Mouse (Mus musculus) thymus, adult 2 months (tissue): ENCODE data around the gene Aig1. TPM values are rescaled to one million over a fixed set of nuclear protein-coding genes. Genes with fewer than 3 reads are reported as not detected.

ENCODE experiments used
- DNase-seq: peaks from one replicate; pipeline ENCODE4 v3.0.0; 2021
- H3K27ac ChIP-seq: fragments of 200-500 bp; 2 replicates; pipeline ENCODE4 v1.5.1; 2012; ENCODE audit warnings: low read length, control low read depth; ENCODE audit not compliant: control insufficient read depth, insufficient read depth
- H3K27me3 ChIP-seq: fragments of 200-500 bp; 2 replicates; pipeline ENCODE4 v1.6.1; 2012; ENCODE audit warnings: mild to moderate bottlenecking, low read length, moderate library complexity, mixed read lengths; ENCODE audit not compliant: control insufficient read depth, insufficient read depth
- H3K36me3 ChIP-seq: fragments of 200-500 bp; 2 replicates; pipeline ENCODE4 v1.6.1; 2012; ENCODE audit warnings: mild to moderate bottlenecking, low read length, moderate library complexity; ENCODE audit not compliant: control insufficient read depth, insufficient read depth
- H3K4me1 ChIP-seq: fragments of 200-500 bp; replicated peaks from 2 replicates; pipeline ENCODE4 v1.6.1; 2012; ENCODE audit warnings: low read length; ENCODE audit not compliant: control insufficient read depth, insufficient read depth
- H3K4me3 ChIP-seq: fragments of 200-500 bp; 2 replicates; pipeline ENCODE4 v1.5.1; 2012; ENCODE audit warnings: mild to moderate bottlenecking, low read length, control low read depth, moderate library complexity; ENCODE audit not compliant: control insufficient read depth, insufficient read depth
- CTCF ChIP-seq: fragments of 200-500 bp; IDR thresholded peaks from 2 replicates; pipeline ENCODE4 v1.5.1; 2012; ENCODE audit warnings: mild to moderate bottlenecking, control low read depth, low read length, moderate library complexity, borderline replicate concordance; ENCODE audit not compliant: control insufficient read depth, poor library complexity, insufficient read depth; ENCODE audit errors: extremely low read depth
- POLR2A ChIP-seq: fragments of 200-500 bp; IDR thresholded peaks from 2 replicates; pipeline ENCODE4 v1.6.1; 2012; ENCODE audit warnings: mild to moderate bottlenecking, low read length, control low read depth, moderate library complexity; ENCODE audit not compliant: control insufficient read depth, poor library complexity, insufficient read depth; ENCODE audit errors: extremely low read depth
- WGBS: fragments of 180-500 bp; shearing (Covaris S2); methylation state at CpG from one replicate; pipeline ENCODE4 v1.1.7; 2018; 5-methylcytosine and 5-hydroxymethylcytosine counted together
- polyA plus RNA-seq: library from polyadenylated mRNA; depleted of rRNA; stranded (reverse); fragments of >200 nt; gene quantifications from 2 replicates; pipeline ENCODE4 v1.2.3, GENCODE M21; 2012

Aig1 gene
- polyA plus RNA-seq, 1 experiment = 26.5 TPM

GRCm38 (mm10) chr10:13782774-13783173 lies 86.0 kb downstream of the Aig1 start:
- H3K27ac ChIP-seq = no peak overlapping the region
- H3K36me3 ChIP-seq = no peaks in the 10 kb centered on the region
- no peaks in the 10 kb centered on the region for H3K27me3 ChIP-seq
- TF ChIP-seq POLR2A (no peak), CTCF (no peak)
- no peak for DNase-seq
- H3K4me3 ChIP-seq = no peak overlapping the region
- H3K4me1 ChIP-seq = no peaks in the 10 kb centered on the region
- 95% methylated on average over 5 of the region's 5 CpGs for WGBS

- Histone ChIP-seq H3K4me1 (no peaks in the 10 kb centered on the region), H3K4me3 (no peak overlapping the region), H3K27me3 (no peaks in the 10 kb centered on the region), H3K36me3 (no peaks in the 10 kb centered on the region), H3K27ac (no peak overlapping the region)
- TF ChIP-seq POLR2A (no peak), CTCF (no peak)
- WGBS = 93% methylated on average over 10 of the region's 10 CpGs
- no peak for DNase-seq
Measured at GRCm38 (mm10) chr10:13782235-13782757, 86.5 kb downstream of the Aig1 start.

- Histone ChIP-seq H3K4me1 (no peaks in the 10 kb centered on the region), H3K27me3 (no peaks in the 10 kb centered on the region), H3K36me3 (no peaks in the 10 kb centered on the region), H3K4me3 (no peak overlapping the region), H3K27ac (no peak overlapping the region)
- no peak for DNase-seq
- WGBS = 97% methylated on average over 3 of the region's 3 CpGs
- no peak for TF ChIP-seq POLR2A
Measured at GRCm38 (mm10) chr10:13776014-13776413, 92.8 kb downstream of the Aig1 start.

GRCm38 (mm10) chr10:13775411-13775810 lies 93.4 kb downstream of the Aig1 start:
- Histone ChIP-seq H3K4me1 (no peaks in the 10 kb centered on the region), H3K36me3 (no peaks in the 10 kb centered on the region), H3K27ac (no peak overlapping the region), H3K4me3 (no peak overlapping the region), H3K27me3 (no peaks in the 10 kb centered on the region)
- DNase-seq = no peak
- WGBS = 100% methylated on average over 2 of the region's 2 CpGs
- no peak for TF ChIP-seq CTCF
- no peak for TF ChIP-seq POLR2A

- Histone ChIP-seq H3K4me1 (no peaks in the 10 kb centered on the region), H3K27me3 (no peaks in the 10 kb centered on the region), H3K4me3 (no peak overlapping the region), H3K27ac (no peak overlapping the region), H3K36me3 (no peaks in the 10 kb centered on the region)
- no peak for DNase-seq
- 94% methylated on average over 3 of the region's 3 CpGs for WGBS
- TF ChIP-seq POLR2A = no peak
- TF ChIP-seq CTCF = no peak
Measured at GRCm38 (mm10) chr10:13774910-13775309, 93.9 kb downstream of the Aig1 start.

- no peak overlapping the region for H3K4me3 ChIP-seq
- H3K36me3 ChIP-seq = no peaks in the 10 kb centered on the region
- H3K27ac ChIP-seq = no peak overlapping the region
- H3K27me3 ChIP-seq = no peaks in the 10 kb centered on the region
- no peak for TF ChIP-seq POLR2A
- TF ChIP-seq CTCF = no peak
- DNase-seq = no peak
- 78% methylated on average over 1 of the region's 1 CpGs for WGBS
- H3K4me1 ChIP-seq = no peaks in the 10 kb centered on the region
Measured at GRCm38 (mm10) chr10:13770720-13771119, 98.1 kb downstream of the Aig1 start.

- DNase-seq = no peak
- H3K27ac ChIP-seq = no peak overlapping the region
- H3K4me1 ChIP-seq = no peaks in the 10 kb centered on the region
- H3K36me3 ChIP-seq = no peaks in the 10 kb centered on the region
- WGBS = 97% methylated on average over 2 of the region's 2 CpGs
- H3K4me3 ChIP-seq = no peak overlapping the region
- TF ChIP-seq POLR2A (no peak), CTCF (no peak)
- no peaks in the 10 kb centered on the region for H3K27me3 ChIP-seq
Measured at GRCm38 (mm10) chr10:13769789-13770188, 99.0 kb downstream of the Aig1 start.
